Mouse (Mus musculus) retina, postnatal 1 day (tissue): ENCODE measurements around the gene Elovl4.

Experiments
- DNase-seq: peaks from one replicate; pipeline ENCODE4 v3.0.0-alpha.2; 2012

Elovl4 gene

DNA sequence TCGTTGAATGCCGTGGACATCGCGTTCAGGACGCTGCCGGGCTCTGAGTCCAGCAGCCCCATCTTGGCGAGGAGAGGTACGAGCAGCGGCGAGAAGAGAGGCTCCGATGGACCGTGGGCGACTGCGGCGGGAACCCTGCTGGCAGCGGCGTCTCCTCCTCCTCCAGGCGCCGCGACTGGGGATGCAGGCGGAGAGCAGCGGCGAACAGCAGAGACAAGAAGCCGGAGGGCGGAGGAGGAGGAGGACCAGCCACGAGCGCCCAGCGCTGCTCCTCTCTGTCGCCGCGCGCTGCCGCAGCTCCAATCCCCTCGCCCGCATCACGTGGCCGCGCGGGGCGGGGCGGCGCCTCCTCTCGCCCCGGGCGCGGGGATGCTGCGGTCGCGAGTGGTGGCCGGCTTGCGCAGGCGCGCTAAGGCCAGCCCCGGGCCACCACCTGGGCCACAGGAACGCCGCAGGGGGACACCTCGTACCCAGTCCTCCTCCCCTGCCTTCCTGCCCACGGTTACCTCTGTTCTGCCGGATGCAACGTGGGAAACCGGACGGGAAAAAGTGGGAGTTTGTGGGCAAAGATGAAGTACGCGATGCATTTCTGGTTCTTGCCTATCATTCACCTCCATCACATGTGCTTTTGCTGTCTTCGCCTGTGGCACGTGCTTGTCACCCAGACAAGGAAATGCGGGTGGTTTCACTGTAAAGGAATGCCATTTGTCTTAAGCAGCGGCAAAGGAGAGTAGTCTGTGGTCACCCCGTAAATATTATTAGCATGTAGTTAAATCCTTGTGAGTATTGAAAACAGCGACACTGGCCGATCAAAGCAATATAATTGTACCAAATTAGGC, at the start of gene Elovl4:
Gene Elovl4, minus strand, starts transcription at position 301 of the 839 bp plus-strand sequence.
- DNase-seq = peak; percentile 93

DNA sequence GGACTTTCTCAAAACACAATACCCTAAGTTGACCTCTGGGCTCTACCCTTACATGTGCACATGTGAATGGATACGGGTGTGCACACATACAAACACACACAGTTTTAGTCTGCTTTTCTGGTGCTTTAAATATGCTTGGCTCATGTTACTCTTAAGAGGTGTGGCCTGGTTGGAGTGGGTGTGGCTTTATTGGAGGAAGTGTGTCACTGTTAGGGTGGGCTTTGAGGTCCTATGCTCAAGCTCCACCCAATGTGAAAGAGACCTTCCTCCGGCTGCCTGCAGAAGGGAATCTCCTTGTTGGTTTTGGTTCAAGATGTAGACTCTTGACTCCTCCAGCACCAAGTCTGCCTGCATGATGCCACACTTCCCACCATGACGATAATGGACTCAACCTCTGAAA, 46.4 kb upstream of the Elovl4 start:
- DNase-seq = no peak

DNA sequence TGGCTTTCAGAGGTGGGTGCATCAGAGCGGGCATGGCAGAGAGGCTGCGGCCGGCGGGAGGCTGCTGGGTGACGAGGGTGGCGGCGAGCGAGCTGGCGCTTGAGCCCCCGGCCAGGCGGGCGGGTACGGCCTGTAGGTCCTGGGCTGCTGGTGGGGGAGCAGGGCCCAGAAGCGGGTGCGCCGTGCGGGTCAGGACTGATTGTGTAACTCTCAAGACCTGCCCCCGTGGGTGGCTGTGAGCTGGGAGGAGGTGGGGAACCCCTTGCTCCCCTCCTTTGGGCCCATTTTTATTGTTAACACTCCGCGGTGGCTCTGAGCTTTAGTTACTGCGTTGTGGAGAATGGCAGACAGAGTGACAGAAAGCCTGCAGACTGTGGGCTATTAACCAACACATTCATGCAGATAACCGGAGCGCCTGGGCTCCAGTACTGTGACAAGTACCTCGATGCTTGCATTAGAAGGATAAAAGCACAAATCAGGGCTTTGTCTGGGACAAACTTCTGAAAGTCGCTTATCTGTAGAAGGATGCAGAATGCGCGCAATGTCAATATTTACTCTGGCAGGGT, 28.8 kb upstream of the Elovl4 start:
- DNase-seq = no peak

DNA sequence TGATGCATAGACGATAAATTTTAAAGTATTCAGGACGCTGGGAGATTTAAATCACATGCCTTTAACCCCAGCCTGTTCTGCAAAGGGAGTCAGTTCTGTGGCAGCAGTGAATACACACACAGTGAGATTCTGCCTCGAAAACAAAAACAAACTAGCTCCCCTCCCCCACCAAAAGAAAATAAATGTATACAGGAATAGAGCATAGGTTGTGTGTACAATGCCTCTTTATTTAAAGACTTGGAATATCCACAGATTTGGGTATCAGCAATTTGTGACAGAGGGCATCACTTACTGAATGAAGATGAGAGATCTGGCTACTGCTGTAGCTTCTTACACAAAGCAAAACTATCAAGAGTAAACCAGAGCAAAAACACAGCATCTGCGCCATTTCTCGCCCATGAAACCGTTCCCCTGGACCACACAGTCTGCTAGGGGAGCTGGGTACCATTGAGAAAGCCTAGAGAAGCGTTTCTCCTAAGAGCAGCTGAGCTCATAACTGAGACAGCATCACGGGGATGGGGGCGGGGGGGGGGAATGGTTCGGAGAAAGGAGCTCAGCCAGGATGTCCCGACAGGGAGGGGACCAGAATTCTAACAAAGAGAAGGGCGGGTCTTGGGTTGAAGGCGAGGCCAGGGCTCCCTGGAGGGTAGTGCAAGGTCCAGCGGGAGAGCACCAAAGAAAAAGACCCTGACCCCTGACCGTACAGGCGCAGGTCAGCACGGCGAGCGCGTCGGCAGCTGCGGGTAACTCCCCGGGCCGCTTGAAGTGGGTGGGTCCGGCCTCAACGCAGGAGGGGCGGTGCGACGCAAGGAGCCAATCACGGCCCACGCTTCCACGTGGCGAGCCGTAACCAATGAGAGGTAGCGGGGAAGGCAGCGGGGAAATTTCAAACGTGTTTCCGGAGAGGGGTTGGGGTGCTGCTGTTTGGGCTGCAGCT, 28.0 kb upstream of the Elovl4 start, which contains the start of gene Ttk:
Gene Ttk, plus strand, starts transcription at position 879 of the 937 bp plus-strand sequence.
- DNase-seq = peak; percentile 95

DNA sequence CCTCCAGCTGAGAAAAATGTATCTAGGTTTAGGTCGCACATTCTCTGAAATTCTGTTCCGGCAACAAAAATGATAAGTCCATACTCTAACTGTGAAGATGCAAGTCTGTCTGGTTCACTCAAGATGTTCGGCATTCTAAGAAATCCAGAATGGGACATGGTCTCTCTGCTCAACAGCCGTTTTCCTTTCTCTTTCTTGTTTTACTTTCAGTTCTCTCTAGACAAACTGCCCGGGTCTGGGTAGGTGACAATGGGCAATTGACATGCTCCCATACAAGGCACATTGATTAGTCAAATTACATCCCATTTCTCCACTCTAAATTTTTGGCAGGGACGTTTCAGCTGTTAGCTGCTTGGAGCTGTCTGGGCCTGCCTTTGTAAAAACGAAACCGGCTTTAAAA, 25.1 kb upstream of the Elovl4 start:
- DNase-seq = no peak

DNA sequence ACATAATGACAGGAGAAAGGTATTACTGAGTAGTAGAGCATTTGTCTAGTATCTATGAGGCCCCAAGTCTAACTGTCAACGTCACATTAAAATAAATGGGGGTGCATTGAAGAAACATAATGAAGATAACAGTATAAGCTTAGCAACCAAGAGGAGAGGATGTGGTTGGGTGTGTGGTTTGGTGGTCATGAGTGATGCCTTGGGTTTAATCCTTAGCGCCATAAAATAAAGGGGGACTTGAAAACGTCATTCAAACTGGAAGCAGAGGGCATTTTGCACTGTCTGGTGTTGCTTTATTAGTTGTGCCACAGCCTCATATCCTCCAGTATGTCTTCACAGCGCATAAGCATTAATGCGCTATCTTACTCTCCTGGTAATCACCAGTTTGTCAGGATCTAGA, 23.8 kb upstream of the Elovl4 start:
- no peak for DNase-seq

DNA sequence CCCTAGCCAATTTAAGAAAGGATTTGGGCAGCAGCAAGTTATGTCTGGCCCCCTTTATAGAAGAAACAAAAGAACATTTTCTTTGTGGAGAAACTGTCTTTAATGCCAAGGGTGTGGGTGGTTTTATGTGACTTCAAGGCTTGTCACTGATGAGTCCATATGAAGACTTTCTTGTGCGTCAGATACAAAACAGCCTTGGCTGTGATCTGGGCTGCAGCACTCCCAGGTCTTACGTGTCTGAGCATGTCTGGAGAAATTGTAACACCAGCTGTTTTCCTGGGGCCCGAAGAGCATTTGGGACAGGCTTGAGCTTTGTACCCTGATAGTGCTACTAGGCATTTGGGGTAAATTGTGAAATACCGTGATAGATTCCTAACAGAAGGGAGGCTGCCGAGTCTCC, 16.8 kb upstream of the Elovl4 start:
- DNase-seq = no peak

DNA sequence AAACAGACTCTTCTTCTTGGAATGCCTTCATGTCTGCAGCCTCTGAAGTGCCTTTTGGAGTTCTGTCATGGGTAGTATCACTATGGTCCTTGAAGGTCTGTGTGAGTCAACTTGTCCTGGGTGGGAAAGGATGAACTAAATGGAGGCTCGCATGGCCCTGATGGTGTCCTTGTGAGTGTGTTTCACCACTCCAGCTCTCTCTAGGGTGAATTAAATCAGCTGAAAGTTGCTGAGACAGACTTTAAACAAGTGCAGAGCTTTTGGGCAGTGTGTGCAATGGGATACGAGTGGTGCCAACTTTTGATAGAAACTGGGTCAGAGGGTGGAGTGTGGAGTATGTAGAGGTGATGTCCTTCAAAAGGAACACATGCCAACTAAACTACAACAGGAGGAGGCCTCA, 14.9 kb upstream of the Elovl4 start:
- no peak for DNase-seq

DNA sequence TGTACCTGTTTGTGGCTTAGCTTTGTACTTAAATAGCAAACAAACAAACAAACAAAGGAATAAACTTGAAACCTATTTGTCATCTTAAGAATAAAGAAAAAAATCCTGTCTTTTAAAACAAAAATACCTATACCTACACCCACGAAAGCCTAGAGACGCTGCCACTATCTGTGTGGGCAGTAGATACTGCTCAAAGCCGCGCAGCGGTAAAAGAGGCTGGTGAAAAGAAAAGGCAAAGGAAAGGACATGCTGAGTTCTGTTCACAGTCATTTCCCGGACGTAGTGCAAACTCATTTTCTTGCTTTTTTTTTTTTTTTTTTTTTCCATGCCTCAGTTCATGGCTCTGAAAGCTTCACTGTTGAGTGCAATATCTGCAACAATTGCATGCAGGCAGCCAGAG, 13.1 kb upstream of the Elovl4 start:
- DNase-seq = no peak

DNA sequence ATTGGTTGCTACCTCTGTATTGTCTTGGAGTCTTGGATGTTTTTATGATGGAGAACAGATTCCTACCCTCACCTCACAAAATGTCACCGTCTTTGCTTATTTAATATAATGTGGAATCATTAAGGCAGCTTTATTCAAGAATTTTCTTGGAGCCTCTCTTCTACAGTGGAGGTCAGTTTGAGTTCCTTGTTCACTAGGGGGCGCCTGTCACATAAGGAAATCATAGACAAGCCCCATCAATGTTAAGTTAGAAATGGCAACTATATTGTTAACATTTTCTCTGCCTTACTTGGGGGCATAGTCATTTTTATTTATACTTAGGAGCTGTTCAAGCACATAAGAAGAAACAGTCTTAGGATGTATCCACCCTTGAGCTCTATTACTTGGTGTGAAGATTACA, 1.5 kb upstream of the Elovl4 start:
- peak; percentile 75 for DNase-seq

DNA sequence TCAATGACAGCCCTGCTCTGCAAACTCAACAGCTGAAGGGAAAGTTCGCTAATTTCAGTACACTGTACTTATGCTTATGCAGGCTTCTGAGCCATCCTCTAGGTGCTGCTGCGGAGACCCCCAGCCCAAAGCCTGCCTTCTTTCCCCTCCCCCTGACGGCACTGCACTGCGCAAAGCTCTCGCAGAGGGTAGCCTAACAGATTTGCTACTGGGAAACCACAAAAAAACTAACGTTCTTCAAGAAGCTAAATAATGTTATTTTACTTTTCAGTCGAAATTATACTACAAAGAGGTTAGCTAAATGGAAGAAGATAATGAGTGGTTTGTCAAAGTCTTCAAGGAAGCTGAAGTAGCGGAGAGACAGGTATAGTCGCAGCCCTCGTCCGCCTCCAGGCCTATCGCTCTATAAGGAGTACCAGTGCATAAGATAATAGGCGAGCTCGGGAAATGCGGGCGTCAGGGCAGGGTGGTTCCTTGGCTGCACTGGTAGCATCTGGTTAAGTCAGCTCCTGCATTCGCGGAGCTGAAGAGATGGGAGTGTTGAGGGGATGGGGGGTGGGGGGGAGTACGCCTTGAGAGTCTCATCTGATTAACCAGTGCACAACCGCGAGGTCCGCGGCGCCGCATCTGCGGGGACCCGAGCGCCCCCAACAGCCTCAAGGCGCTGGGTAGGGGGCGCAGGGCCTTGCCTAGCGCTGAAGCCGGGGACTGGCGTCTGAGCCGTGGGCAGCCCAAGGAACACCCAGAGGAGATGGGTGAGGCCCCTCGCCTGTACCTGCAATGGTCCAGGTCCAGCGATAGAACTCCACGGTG, 707 bp downstream of the Elovl4 start:
- peak; percentile 73 for DNase-seq

DNA sequence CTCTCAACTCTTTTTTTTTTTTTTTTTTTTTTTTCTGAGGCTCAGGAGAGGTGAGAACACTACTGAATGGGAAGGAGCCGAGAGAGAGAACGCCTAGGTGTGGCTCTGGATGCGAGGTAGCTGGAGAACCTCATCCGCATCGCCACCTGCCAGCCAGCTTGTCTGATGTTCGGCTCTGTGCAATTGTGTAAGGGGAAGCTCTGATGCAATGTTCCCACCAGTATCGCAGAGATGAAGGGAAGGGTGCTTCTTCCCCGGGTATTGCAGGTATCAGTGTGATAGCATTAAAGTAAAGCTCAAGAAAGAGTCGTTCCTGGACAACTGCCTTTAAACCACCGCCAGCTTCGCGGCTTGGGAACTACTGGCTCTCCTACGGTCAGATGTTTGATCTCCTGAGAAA, 1.7 kb downstream of the Elovl4 start:
- DNase-seq = peak; percentile 15

DNA sequence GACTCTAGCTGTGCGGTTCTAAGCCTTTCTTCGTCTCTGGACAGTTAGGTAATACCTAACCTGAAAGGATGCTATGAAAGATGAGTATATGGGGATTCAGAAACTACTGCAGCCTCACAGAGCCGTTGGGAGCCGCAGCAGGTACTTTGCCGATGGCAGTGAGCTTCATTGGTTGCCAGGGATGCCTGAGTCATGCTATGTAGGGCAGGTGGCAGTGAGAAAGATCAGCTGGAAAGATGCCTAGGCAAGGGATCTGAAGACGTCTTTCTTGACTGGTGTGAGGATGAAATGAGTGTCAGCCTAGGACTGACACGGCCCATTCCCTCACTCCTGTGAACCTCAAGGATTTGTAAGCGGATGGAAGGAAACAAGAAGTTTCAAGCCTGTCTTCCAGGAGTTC, 8.2 kb downstream of the Elovl4 start:
- no peak for DNase-seq

DNA sequence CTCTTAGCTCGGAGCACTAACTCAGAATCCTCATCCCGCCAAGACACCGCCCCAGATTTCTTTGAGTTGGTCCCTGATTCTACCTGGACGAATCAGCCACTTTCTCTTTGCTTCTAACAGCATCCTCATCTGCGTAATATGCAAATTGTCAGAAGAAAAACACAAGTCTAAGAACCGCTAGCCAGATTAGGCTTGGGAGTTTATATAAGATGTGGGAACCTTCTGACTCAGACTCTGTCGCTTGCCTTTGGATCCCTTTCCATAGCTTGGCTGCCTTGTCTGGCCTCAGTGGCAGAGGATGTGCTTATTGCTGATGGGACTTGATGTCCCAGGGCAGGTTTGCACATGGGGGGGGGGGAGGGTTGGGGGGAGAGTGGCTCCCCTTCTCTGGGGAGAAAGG, 9.2 kb downstream of the Elovl4 start:
- DNase-seq = no peak

DNA sequence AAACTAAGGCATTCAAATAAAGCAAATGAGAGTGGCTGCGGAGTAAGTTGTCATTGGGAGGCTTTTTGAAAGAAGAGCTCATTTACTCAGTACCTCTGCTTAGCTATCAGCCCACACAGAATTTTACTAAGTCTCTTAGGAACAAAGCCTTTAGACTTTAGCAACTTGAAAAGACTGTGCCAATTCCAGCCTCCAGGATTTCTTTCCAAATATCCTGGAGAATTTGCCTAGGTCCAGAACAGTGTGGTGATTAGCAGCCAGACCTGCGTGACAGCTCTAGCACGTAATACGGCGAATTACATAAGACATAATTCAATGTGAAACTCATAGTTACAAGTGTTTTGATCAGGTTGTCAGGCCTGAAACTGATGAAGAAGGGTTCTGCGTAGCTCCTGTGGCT, 16.8 kb downstream of the Elovl4 start:
- no peak for DNase-seq

DNA sequence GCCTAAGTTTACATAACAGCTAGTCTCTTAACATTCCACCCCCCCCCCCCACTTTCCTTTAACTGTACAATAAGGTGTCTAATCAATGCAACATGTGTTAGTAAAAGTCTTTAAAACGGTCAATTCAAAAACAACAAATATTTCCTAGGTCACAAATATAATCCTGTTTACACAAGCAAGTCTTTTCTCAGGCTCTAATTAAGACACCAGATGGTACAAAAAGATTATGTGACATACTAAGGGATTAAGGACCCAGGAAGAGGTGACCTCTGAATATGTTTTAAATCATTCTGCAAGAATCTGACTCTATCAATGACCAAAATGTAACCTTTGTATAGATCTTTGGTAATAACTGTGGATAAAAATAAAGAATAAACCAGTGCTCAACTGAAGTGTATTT, 20.6 kb downstream of the Elovl4 start:
- peak; percentile 72 for DNase-seq

DNA sequence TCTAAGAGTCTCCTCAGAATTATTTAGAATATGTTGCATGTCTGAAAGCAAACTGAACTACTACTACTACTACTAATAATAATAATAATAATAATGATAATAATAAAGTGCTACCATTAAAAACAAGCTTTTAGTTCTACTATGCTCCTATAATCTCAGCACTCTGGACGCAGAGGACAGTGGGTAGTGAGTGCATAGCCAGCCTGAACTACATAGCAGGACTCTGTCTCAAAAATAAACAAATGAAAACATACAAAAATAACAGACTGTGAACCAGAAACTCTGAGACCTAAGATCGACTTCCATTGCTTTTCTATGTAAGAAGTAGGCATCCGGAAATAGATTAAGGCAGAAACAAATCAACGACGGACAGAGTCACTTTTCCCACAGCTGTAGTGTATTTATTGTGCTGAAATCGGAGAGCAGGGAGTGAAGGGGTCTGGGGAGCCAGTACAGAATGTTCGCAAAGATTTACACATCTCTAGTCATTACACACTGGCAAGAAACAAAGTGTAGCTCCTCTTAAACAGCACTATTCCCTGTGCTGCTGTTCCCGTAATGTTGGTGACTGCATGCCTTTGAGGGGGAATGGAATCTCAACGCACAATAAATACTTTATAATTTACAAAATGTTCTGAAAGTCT, 27.6 kb downstream of the Elovl4 start:
- DNase-seq = no peak

DNA sequence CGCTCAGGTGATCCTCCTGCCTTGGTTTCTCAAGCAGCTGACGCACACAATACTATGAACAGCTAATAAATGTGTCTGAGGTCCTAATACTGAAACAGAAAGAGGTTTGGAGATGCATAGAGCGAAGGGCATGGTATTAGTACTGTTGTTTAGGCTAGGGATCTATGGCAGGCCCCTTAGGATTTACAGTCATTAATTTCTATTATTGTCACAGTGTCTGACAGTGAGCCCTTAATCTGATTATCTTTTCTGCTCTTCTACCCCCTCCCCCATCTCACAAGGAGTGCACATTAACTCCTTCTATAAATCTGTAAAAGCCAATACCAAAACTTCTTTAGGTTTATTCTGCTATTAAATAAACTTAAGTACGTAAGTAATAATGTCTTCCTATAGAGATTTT, 44.8 kb downstream of the Elovl4 start:
- peak; percentile 81 for DNase-seq

DNA sequence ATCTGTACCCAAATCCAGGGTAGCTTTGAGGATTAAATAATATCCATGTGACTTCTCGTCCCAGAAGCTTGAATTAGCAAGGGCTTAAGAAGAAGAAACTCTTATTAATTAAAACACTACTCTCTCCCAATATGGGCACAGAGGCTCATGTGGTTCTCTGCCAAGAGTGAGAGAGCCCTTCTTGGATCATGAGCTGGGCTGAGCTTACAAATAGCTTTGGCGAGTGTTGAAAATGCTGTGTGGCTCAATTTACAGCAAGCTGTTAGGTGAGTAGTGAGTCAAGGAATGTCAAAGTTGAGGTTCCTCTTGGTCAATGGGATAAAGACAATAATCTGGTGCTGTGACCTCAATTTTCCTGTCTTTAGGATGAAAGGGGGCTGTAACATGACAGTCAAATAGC, 74.2 kb downstream of the Elovl4 start:
- no peak for DNase-seq

DNA sequence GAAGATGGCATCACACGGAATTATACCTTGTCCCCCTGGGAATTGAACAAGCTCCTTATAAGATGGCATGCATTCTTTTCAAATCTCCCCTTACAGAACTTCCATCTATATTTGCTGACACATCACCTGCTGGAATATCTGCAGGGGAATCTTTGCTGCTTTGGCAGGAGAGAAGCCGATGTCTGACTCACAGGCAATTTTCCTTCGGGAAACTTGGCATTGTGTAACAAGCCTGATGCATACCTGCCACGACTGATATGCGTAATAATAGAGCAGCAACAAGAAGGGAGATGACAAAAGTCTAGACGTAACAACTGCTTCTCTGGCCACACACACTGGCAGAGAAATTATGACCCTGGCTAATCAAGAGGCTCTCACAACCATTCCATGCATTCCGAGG, 75.2 kb downstream of the Elovl4 start:
- DNase-seq = no peak
